Mouse (Mus musculus): ENCODE measurements around the gene Fads6.

GRCm38 (mm10) chr11:115244840-115245239 lies 52.6 kb downstream of the Fads6 start:
- no peak for TF ChIP-seq POLR2A (IDR thresholded peaks at IDR 0.05; ENCODE audit: low read depth, low read length)
- TF ChIP-seq CTCF (IDR thresholded peaks at IDR 0.05; ENCODE audit: extremely low read depth, insufficient read length, insufficient replicate concordance, low read depth, low read length) = no peak

All from small intestine, adult 2 months (tissue).